Mouse (Mus musculus) limb, embryonic 10.5 days (tissue): ENCODE data around the gene Dlx4. TPM values are rescaled to one million over a fixed set of nuclear protein-coding genes. Genes with fewer than 3 reads are reported as not detected.

Experiments
- DNase-seq: peaks from one replicate; pipeline ENCODE4 v3.0.0-alpha.2; 2017; ENCODE audit warnings: low spot score
- H3K27ac ChIP-seq: fragments of 300-500 bp; sonication (generic); 2 replicates; pipeline ENCODE4 v1.5.1; 2016; ENCODE audit warnings: mild to moderate bottlenecking
- H3K27me3 ChIP-seq: fragments of 300-500 bp; sonication (generic); 2 replicates; pipeline ENCODE4 v1.6.1; 2016; ENCODE audit warnings: low read depth, mild to moderate bottlenecking; ENCODE audit not compliant: poor library complexity, severe bottlenecking
- H3K36me3 ChIP-seq: fragments of 300-500 bp; sonication (generic); 2 replicates; pipeline ENCODE4 v1.6.1; 2016; ENCODE audit warnings: mild to moderate bottlenecking, moderate library complexity
- H3K4me1 ChIP-seq: fragments of 300-500 bp; sonication (generic); 2 replicates; pipeline ENCODE4 v1.6.1; 2016
- H3K4me3 ChIP-seq: fragments of 300-500 bp; sonication (generic); 2 replicates; pipeline ENCODE4 v1.5.1; 2016; ENCODE audit warnings: mild to moderate bottlenecking, moderate library complexity
- H3K9me3 ChIP-seq: fragments of 300-500 bp; sonication (generic); replicated peaks from 2 replicates; pipeline ENCODE4 v1.6.1; 2016; ENCODE audit warnings: mild to moderate bottlenecking
- WGBS: fragments of 180-500 bp; shearing (Covaris S2); methylation state at CpG from one replicate; pipeline ENCODE4 v1.1.7; 2016; 5-methylcytosine and 5-hydroxymethylcytosine counted together
- polyA plus RNA-seq: library from polyadenylated mRNA; unstranded; fragments of >200 nt; fragmentation: Nextera tagmentation; extraction: Ambion mirVana; gene quantifications from 2 replicates; pipeline ENCODE4 v1.2.1, GENCODE M21; 2016

Dlx4 gene
- polyA plus RNA-seq = 0.85 and 1.9 TPM in 2 replicates

DNA sequence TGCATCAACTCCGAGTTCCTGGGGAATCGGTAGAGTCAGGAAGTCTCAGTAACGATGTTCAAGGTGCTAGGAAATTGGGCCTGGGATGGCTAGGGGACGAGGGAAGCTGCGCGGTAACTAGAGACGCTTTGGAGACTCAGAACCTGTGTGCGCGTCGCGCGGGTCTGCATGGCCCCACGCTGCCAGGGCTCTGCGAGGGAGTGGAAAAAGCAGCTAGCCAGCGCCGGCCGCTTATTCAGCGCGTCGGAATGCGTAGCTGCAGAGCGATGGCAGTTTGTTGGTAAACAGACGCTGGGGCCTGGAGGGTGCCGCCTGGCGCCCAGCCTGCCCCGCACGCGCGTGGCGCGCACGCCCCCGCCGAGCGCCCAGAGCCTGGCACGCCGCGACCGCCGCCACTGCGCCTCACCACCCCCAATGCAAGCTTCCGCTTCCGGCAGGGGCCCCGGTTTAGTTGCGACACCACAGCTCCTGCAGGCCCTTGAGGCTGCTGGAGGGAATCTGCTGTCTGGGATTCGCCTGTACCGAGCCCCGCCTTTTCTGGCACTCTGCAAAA is at the start of gene Dlx4:
TSS of gene Dlx4 (minus strand) at position 413 of the 553 bp plus-strand sequence.
- under 1% methylated on average over 48 of the region's 48 CpGs for WGBS
- Histone ChIP-seq H3K27ac (peak within 1 kb of the TSS; percentile 69), H3K4me1 (peaks cover 51% of the 10 kb centered on the region), H3K4me3 (peak within 1 kb of the TSS; percentile 56), H3K9me3 (no peaks in the 10 kb centered on the region), H3K27me3 (peaks cover 100% of the 10 kb centered on the region), H3K36me3 (no peaks in the 10 kb centered on the region)
- DNase-seq = peak; percentile 75

- Histone ChIP-seq H3K4me1 (peaks cover 47% of the 10 kb centered on the region), H3K9me3 (no peaks in the 10 kb centered on the region), H3K36me3 (no peaks in the 10 kb centered on the region), H3K27ac (no peak overlapping the region), H3K4me3 (no peak overlapping the region), H3K27me3 (peaks cover 79% of the 10 kb centered on the region)
- WGBS = 34% methylated on average over 11 of the region's 11 CpGs
- DNase-seq = no peak
These were observed 43.8 kb upstream of the Dlx4 start for GRCm38 (mm10) chr11:95189863-95190262.

- no peak overlapping the region for H3K4me3 ChIP-seq
- no peaks in the 10 kb centered on the region for H3K9me3 ChIP-seq
- H3K27ac ChIP-seq = 0 out of 2 replicates have a peak overlapping the region, but pooled peaks have one; percentile 42
- peaks cover 81% of the 10 kb centered on the region for H3K27me3 ChIP-seq
- DNase-seq = no peak
- no peaks in the 10 kb centered on the region for H3K36me3 ChIP-seq
- peaks cover 60% of the 10 kb centered on the region for H3K4me1 ChIP-seq
- WGBS = 84% methylated on average over 7 of the region's 7 CpGs
These were observed 40.8 kb upstream of the Dlx4 start for GRCm38 (mm10) chr11:95186826-95187225.

DNA sequence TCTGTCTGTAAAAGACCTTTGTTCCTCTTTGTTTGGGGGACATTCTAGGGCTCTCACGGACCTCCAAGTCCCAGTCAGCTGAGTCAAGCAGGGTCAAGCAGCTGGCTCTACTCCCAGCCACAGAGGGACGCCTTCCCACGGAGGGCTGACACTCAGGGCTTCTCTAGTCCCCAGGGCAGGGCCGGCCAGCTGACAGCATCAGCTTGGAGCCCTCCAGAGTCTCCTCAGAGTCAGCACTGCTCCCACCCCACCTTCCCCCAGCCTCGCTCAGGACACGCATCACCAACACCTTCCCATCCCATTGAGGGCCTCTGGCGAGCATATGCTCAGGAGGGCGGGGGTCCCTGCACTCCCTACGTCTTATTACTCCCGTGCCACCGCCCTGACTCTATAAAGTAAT is 39.6 kb upstream of the Dlx4 start:
- Histone ChIP-seq H3K36me3 (no peaks in the 10 kb centered on the region), H3K27ac (peak overlapping the region; percentile 37), H3K4me3 (no peak overlapping the region), H3K4me1 (peaks cover 63% of the 10 kb centered on the region), H3K27me3 (peaks cover 73% of the 10 kb centered on the region), H3K9me3 (no peaks in the 10 kb centered on the region)
- peak; percentile 55 for DNase-seq
- 12% methylated on average over 11 of the region's 11 CpGs for WGBS

DNA sequence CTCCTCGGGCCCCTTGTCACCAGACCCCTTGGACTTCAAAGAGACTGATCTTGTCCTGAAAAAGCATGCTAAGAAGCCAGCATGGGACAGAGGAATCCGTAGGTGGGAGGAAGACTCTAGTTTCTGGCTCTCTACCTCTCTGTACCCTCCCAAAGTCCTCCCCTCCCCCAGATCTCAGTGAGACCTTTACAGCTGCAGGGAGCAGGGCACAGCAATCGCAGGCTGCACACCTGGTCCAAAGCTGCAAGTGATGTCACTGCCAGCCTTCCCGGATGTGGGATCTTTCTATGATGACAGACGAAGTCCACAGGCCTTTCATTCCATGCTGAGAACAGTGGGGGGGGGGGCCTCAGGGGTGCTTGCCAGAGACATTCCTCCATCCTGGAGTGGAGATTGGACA is 38.5 kb upstream of the Dlx4 start:
- peaks cover 62% of the 10 kb centered on the region for H3K4me1 ChIP-seq
- 13% methylated on average over 5 of the region's 5 CpGs for WGBS
- peak overlapping the region; percentile 16; the same call in 1 of the 2 replicates for H3K27ac ChIP-seq
- no peak for DNase-seq
- H3K9me3 ChIP-seq = no peaks in the 10 kb centered on the region
- no peaks in the 10 kb centered on the region for H3K36me3 ChIP-seq
- H3K27me3 ChIP-seq = peaks cover 70% of the 10 kb centered on the region
- no peak overlapping the region for H3K4me3 ChIP-seq

GRCm38 (mm10) chr11:95179311-95179710 is 33.2 kb upstream of the Dlx4 start:
- Histone ChIP-seq H3K4me3 (no peak overlapping the region), H3K36me3 (no peaks in the 10 kb centered on the region), H3K4me1 (peaks cover 35% of the 10 kb centered on the region), H3K27ac (peak overlapping the region; percentile 25; the same call in 1 of the 2 replicates), H3K27me3 (peaks cover 45% of the 10 kb centered on the region), H3K9me3 (no peaks in the 10 kb centered on the region)
- DNase-seq = no peak
- 53% methylated on average over 12 of the region's 12 CpGs for WGBS

DNA sequence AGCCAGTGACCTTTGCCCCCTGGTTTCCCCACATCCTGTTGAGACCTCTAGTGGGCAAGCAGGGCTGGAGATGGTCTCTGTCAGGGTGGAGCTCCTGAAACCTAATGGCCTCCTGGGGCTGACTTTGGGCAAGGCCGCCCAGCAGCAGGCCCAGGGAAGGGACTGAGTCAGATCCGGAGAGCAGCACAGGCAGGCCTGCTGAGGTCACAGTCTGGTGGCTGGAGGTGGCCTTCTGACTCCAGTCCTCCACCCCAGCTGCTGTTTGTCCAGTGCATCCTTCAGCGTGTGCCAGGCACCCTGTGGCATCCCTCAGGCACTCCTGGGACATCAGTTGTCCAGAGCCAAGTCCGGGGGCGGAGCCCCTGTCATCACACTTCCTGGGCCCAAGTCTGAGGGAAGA is 19.8 kb upstream of the Dlx4 start:
- H3K36me3 ChIP-seq = no peaks in the 10 kb centered on the region
- no peak overlapping the region for H3K4me3 ChIP-seq
- H3K4me1 ChIP-seq = peaks cover 8% of the 10 kb centered on the region
- 72% methylated on average over 5 of the region's 5 CpGs for WGBS
- no peaks in the 10 kb centered on the region for H3K27me3 ChIP-seq
- no peak for DNase-seq
- no peak overlapping the region for H3K27ac ChIP-seq
- H3K9me3 ChIP-seq = no peaks in the 10 kb centered on the region

GRCm38 (mm10) chr11:95161708-95162107 is 15.6 kb upstream of the Dlx4 start:
- Histone ChIP-seq H3K4me3 (no peak overlapping the region), H3K36me3 (no peaks in the 10 kb centered on the region), H3K27ac (no peak overlapping the region), H3K27me3 (peaks cover 15% of the 10 kb centered on the region), H3K4me1 (peaks cover 4% of the 10 kb centered on the region), H3K9me3 (no peaks in the 10 kb centered on the region)
- WGBS = 74% methylated on average over 4 of the region's 4 CpGs
- no peak for DNase-seq

DNA sequence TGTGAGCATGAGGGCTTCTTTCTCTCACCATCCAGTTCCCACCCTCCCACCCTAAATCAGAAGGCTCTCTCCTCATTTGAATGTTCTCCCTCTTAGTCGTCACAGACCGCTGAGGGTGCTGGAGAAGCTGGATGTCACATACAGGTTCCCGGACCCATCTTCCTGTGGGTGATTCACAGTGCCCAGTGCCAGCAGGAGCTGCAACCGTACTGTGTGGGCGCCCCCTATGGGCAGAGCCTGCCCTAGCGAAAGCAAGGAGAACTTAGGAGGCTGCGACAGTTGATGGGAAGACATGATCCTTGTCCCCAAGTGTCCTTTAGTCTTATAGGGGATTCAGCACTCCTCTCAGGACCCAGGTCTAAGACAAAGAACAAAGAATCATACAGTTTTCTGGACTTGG is 14.6 kb upstream of the Dlx4 start:
- peaks cover 18% of the 10 kb centered on the region for H3K27me3 ChIP-seq
- no peaks in the 10 kb centered on the region for H3K9me3 ChIP-seq
- no peak overlapping the region for H3K27ac ChIP-seq
- H3K4me3 ChIP-seq = no peak overlapping the region
- WGBS = 49% methylated on average over 7 of the region's 7 CpGs
- H3K36me3 ChIP-seq = no peaks in the 10 kb centered on the region
- H3K4me1 ChIP-seq = peaks cover 2% of the 10 kb centered on the region; the same call in 1 of the 2 replicates
- no peak for DNase-seq

DNA sequence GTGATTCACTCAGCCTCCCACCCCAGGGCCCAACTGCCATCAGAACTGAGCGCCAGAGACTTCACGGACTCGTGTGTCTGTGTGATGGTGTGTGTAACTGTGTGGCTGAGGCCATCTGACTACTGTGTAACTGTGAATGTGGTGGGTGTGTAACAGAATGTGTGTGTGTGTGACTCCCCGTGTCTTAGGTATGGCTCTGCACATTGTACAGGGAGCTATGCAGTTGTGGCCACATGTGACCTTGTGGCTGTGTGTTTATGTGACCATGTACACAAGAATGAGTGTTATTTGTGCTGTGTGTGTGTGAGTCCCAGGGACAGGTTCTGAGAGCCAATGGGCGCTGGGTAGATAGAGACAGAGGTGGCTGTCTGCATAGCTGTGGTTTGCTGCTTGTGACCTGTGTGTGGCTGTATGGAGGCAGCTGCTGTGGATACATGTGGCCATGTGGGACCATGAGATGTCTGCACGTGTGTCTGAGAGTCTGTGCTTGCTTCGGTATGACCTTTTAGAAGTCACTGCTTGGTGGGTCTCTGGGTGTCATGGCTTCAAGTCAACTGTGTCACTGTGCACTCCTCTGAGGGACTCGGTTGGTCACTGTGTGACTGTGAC is 13.8 kb upstream of the Dlx4 start:
- no peak overlapping the region for H3K27ac ChIP-seq
- no peak overlapping the region for H3K4me3 ChIP-seq
- no peaks in the 10 kb centered on the region for H3K4me1 ChIP-seq
- no peaks in the 10 kb centered on the region for H3K36me3 ChIP-seq
- H3K9me3 ChIP-seq = no peaks in the 10 kb centered on the region
- 90% methylated on average over 8 of the region's 8 CpGs for WGBS
- no peak for DNase-seq
- H3K27me3 ChIP-seq = peaks cover 25% of the 10 kb centered on the region

DNA sequence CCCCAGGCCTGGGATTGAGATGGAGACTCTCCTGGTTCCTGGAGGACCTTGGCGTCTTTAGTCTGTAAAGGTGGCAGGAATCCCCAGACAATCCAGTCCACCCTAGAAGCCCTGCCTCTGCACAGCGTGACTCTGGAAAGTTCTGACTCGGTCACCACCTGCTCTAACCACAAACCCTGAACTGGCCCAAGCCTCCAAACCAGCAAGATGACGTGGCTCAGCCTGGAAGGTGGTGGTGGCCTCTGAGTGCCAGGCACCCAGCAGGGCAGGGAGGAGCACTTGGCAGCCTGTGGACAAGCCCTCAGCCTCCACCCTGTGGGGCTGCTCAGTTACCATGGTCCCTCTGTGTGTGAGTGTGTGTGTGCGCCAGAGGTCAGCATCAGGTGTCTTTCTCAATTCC is 11.8 kb upstream of the Dlx4 start:
- WGBS = 80% methylated on average over 5 of the region's 5 CpGs
- Histone ChIP-seq H3K4me3 (no peak overlapping the region), H3K4me1 (no peaks in the 10 kb centered on the region), H3K9me3 (no peaks in the 10 kb centered on the region), H3K27me3 (peaks cover 44% of the 10 kb centered on the region), H3K36me3 (no peaks in the 10 kb centered on the region), H3K27ac (no peak overlapping the region)
- no peak for DNase-seq

GRCm38 (mm10) chr11:95157356-95157755 is 11.3 kb upstream of the Dlx4 start:
- H3K27me3 ChIP-seq = peaks cover 49% of the 10 kb centered on the region
- 56% methylated on average over 5 of the region's 5 CpGs for WGBS
- H3K9me3 ChIP-seq = no peaks in the 10 kb centered on the region
- H3K27ac ChIP-seq = no peak overlapping the region
- H3K4me3 ChIP-seq = no peak overlapping the region
- H3K36me3 ChIP-seq = no peaks in the 10 kb centered on the region
- DNase-seq = no peak
- no peaks in the 10 kb centered on the region for H3K4me1 ChIP-seq

GRCm38 (mm10) chr11:95155511-95155910 is 9.4 kb upstream of the Dlx4 start:
- DNase-seq = no peak
- H3K27me3 ChIP-seq = peaks cover 68% of the 10 kb centered on the region
- H3K4me1 ChIP-seq = peaks cover 5% of the 10 kb centered on the region
- H3K27ac ChIP-seq = no peak overlapping the region
- no peak overlapping the region for H3K4me3 ChIP-seq
- no peaks in the 10 kb centered on the region for H3K36me3 ChIP-seq
- H3K9me3 ChIP-seq = no peaks in the 10 kb centered on the region
- WGBS = 89% methylated on average over 2 of the region's 2 CpGs
